Mouse (Mus musculus) kidney, embryonic 16.5 days (tissue): ENCODE measurements around the gene Ints7. TPM values are rescaled to one million over a fixed set of nuclear protein-coding genes. Genes with fewer than 3 reads are reported as not detected.

Experiments used
- ATAC-seq: fragments of 200-750 bp; cut with Nextera tagmentation; 2 replicates; pipeline ENCODE4 v1.8.0; 2017; ENCODE audit warnings: moderate TSS enrichment; ENCODE audit not compliant: low FRiP score, low TSS enrichment
- H3K27ac ChIP-seq: fragments of 300-500 bp; sonication (generic); 2 replicates; pipeline ENCODE4 v1.5.1; 2014; ENCODE audit warnings: low read length
- H3K27me3 ChIP-seq: fragments of 300-500 bp; sonication (generic); 2 replicates; pipeline ENCODE4 v1.6.1; 2014; ENCODE audit warnings: low read length, control low read depth, mixed read lengths; ENCODE audit not compliant: insufficient read depth
- H3K36me3 ChIP-seq: fragments of 300-500 bp; sonication (generic); 2 replicates; pipeline ENCODE4 v1.6.1; 2014; ENCODE audit warnings: low read length, control low read depth, mixed read lengths; ENCODE audit not compliant: insufficient read depth
- H3K4me1 ChIP-seq: fragments of 300-500 bp; sonication (generic); 2 replicates; pipeline ENCODE4 v1.6.1; 2014; ENCODE audit warnings: low read length, control low read depth, mixed read lengths; ENCODE audit not compliant: insufficient read depth
- H3K4me2 ChIP-seq: fragments of 300-500 bp; sonication (generic); replicated peaks from 2 replicates; pipeline ENCODE4 v1.6.1; 2014; ENCODE audit warnings: low read depth, low read length
- H3K4me3 ChIP-seq: fragments of 300-500 bp; sonication (generic); 2 replicates; pipeline ENCODE4 v1.5.1; 2014; ENCODE audit warnings: mild to moderate bottlenecking, low read length
- H3K9ac ChIP-seq: fragments of 300-500 bp; sonication (generic); replicated peaks from 2 replicates; pipeline ENCODE4 v1.6.1; 2014; ENCODE audit warnings: low read length
- H3K9me3 ChIP-seq: fragments of 300-500 bp; sonication (generic); 2 replicates; pipeline ENCODE4 v1.6.1; 2016; ENCODE audit warnings: low read length, control low read depth
- WGBS: fragments of 180-500 bp; shearing (Covaris S2); extraction: QIAGEN DNeasy Blood & Tissue Kit; methylation state at CpG from one replicate; pipeline ENCODE4 v1.1.7; 2014; 5-methylcytosine and 5-hydroxymethylcytosine counted together
- polyA plus RNA-seq: library from polyadenylated mRNA; unstranded; fragments of >200 nt; fragmentation: Nextera tagmentation; extraction: Ambion mirVana; gene quantifications from 2 replicates; pipeline ENCODE4 v1.2.1, GENCODE M21; 2015

Ints7 gene
- polyA plus RNA-seq, 1 experiment from 2014 or later: 63.7 TPM

DNA sequence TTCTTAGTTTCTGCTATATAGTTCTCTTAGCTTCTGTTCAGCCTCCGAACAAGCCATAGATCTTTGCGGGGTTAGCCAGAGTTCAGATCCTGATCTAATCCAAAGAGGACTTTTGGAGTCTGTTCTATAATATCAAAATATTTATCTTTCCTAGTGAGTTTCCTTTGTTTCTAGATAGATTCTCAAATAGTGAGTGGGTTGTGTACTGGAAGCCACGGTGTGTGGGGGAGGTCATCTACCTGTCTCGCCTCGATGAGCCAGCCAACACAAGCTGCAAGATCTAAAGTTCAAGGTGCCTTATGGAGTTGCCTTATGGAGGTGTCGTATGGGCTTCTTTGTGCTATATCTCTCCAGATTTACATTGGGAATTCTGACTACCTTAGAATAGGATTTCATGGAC is 88.2 kb downstream of the Ints7 start:
- ATAC-seq: no peak
- no peaks in the 10 kb centered on the region for H3K27me3 ChIP-seq
- no peak overlapping the region for H3K4me3 ChIP-seq
- peaks cover 38% of the 10 kb centered on the region for H3K4me1 ChIP-seq
- H3K36me3 ChIP-seq: no peaks in the 10 kb centered on the region
- H3K27ac ChIP-seq: peak overlapping the region; percentile 79
- 29% methylated on average over 6 of the region's 6 CpGs for WGBS
- H3K9me3 ChIP-seq: no peaks in the 10 kb centered on the region
- H3K4me2 ChIP-seq: peak overlapping the region; percentile 11
- no peak overlapping the region for H3K9ac ChIP-seq

DNA sequence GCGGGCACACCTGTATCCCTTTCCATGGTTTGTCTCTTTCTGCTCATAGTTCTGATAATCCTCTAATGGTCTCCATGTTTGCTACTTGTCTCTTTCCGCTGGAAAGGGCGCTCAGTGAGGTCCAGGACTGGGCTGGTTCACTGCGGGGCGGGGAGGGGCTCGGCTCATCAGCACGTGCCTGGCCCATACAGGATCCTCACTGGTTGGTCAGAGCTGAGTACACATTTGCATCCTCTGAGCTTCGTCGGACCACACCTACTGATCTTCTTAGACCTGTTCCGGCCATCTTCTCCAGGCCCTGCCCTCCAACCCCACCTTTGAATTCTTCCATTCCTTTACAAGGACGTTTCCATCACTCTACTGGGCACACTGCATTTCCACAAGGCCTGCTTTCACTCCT is 90.9 kb downstream of the Ints7 start:
- no peak overlapping the region for H3K4me2 ChIP-seq
- WGBS: 87% methylated on average over 11 of the region's 11 CpGs
- no peak for ATAC-seq
- no peak overlapping the region for H3K4me3 ChIP-seq
- H3K36me3 ChIP-seq: no peaks in the 10 kb centered on the region
- H3K9ac ChIP-seq: no peak overlapping the region
- no peak overlapping the region for H3K27ac ChIP-seq
- H3K4me1 ChIP-seq: peaks cover 35% of the 10 kb centered on the region
- H3K27me3 ChIP-seq: no peaks in the 10 kb centered on the region
- H3K9me3 ChIP-seq: no peaks in the 10 kb centered on the region

DNA sequence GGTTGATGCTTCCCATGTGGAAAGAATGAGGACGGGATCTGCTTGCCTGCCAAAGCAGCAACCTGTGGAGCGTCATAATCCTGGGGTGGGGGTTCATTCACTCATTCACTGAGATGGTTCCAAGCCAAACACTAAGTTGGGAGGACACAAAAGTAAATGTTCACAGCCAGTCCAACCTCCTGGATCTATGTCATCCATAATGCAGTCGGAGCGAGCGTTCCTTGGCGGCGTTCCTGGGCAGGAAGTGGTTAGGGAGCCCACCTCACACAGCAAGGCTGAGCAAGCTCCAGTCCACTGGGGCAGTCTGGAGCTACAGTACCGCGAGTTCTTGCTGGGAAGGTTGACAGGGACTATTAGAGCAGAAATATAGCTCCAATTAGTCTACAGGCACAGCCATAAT is 92.6 kb downstream of the Ints7 start:
- no peak overlapping the region for H3K27ac ChIP-seq
- no peaks in the 10 kb centered on the region for H3K9me3 ChIP-seq
- H3K4me3 ChIP-seq: no peak overlapping the region
- H3K4me2 ChIP-seq: no peak overlapping the region
- 51% methylated on average over 9 of the region's 9 CpGs for whole genome bisulfite sequencing
- H3K9ac ChIP-seq: no peak overlapping the region
- H3K36me3 ChIP-seq: no peaks in the 10 kb centered on the region
- H3K27me3 ChIP-seq: no peaks in the 10 kb centered on the region
- peaks cover 18% of the 10 kb centered on the region for H3K4me1 ChIP-seq
- peak; percentile 64 for ATAC-seq

Other genes with a start within 250 kb of the Ints7 start
- gene Tmem206, start 249.7 kb upstream of the Ints7 start, polyA plus RNA-seq: 26.4 TPM in 2 replicates
- gene Ppp2r5a, start 172.4 kb upstream of the Ints7 start, polyA plus RNA-seq: 15.7 and 18.8 TPM in 2 replicates
- gene Dtl, start 92 bp upstream of the Ints7 start, polyA plus RNA-seq: 53.3 and 61.0 TPM in 2 replicates
- 13.6 and 14.7 TPM in 2 replicates for gene Lpgat1, start 142.2 kb downstream of the Ints7 start, polyA plus RNA-seq
- 50.8 and 52.3 TPM in 2 replicates for gene Nek2, start 245.8 kb downstream of the Ints7 start, polyA plus RNA-seq